8 mouse cellular contexts compared by ENCODE assay signal in genomic region chr6:135026232-135026631, GRCm38 (mm10). TPM values are rescaled to one million over a fixed set of nuclear protein-coding genes. Genes with fewer than 3 reads are reported as not detected.
DNase-seq lines count a peak whose midpoint lies in the region; ATAC-seq lines count a peak whose summit lies in the region.

No protein-coding gene starts in this region.

- WGBS in liver, embryonic 11.5 days: 10% methylated on average over 3 of the region's 3 CpGs
- WGBS in embryonic facial prominence, embryonic 14.5 days: 9% methylated on average over 3 of the region's 3 CpGs
- 11% methylated on average over 3 of the region's 3 CpGs for WGBS in kidney, embryonic 16.5 days

- no peak overlapping the region for H3K27ac ChIP-seq in liver, embryonic 11.5 days (ENCODE audit: low read depth, low read length)
- no peak overlapping the region for H3K27ac ChIP-seq in embryonic facial prominence, embryonic 14.5 days (replicated peaks; ENCODE audit: low read depth, low read length)
- H3K27ac ChIP-seq in kidney, embryonic 16.5 days (ENCODE audit: low read length): no peak overlapping the region

- H3K27me3 ChIP-seq in liver, embryonic 11.5 days (replicated peaks; ENCODE audit: control insufficient read depth, insufficient read depth, low read length): no peaks in the 10 kb centered on the region
- no peaks in the 10 kb centered on the region for H3K27me3 ChIP-seq in embryonic facial prominence, embryonic 14.5 days (replicated peaks; ENCODE audit: control insufficient read depth, insufficient read depth, low read length)
- no peaks in the 10 kb centered on the region for H3K27me3 ChIP-seq in kidney, embryonic 16.5 days (ENCODE audit: insufficient read depth, low read length)

- H3K4me2 ChIP-seq in liver, embryonic 11.5 days: no peak overlapping the region
- H3K4me2 ChIP-seq in embryonic facial prominence, embryonic 14.5 days (ENCODE audit: low read depth, low read length): no peak overlapping the region
- H3K4me2 ChIP-seq in kidney, embryonic 16.5 days (replicated peaks; ENCODE audit: low read depth, low read length): no peak overlapping the region

- H3K9ac ChIP-seq in liver, embryonic 11.5 days (ENCODE audit: low read depth, low read length): no peak overlapping the region
- no peak overlapping the region for H3K9ac ChIP-seq in embryonic facial prominence, embryonic 14.5 days (ENCODE audit: low read depth, low read length)
- no peak overlapping the region for H3K9ac ChIP-seq in kidney, embryonic 16.5 days (replicated peaks; ENCODE audit: low read length)

- ATAC-seq in liver, embryonic 11.5 days (replicated peaks; ENCODE audit: low FRiP score): peak; percentile 45; the same call in 1 of the 2 replicates
- ATAC-seq in embryonic facial prominence, embryonic 14.5 days (ENCODE audit: low read depth): 0 out of 2 replicates have a peak, but pooled peaks have one; percentile 26
- ATAC-seq in kidney, embryonic 16.5 days (ENCODE audit: low FRiP score, low TSS enrichment): 0 out of 2 replicates have a peak, but pooled peaks have one; percentile 12

- DNase-seq in adrenal gland, postnatal 36 days: peak; percentile 14 to 33
- DNase-seq in adrenal gland, adult 8-10 months: no peak
- DNase-seq in liver, embryonic 11.5 days (ENCODE audit: low spot score): no peak
- DNase-seq in liver: no peak
- DNase-seq in embryonic facial prominence, embryonic 14.5 days (ENCODE audit: low spot score): peak; percentile 38
- DNase-seq in mesoderm, embryonic 11.5 days (ENCODE audit: low read depth, low spot score): peak; percentile 21
- DNase-seq in right cerebral cortex, postnatal 36 days (ENCODE audit: low spot score in 2 of 2): no peak

- H3K36me3 ChIP-seq in liver, embryonic 11.5 days (ENCODE audit: control insufficient read depth, insufficient read depth, low read length): peaks cover 23% of the 10 kb centered on the region; the same call in 1 of the 2 replicates
- H3K36me3 ChIP-seq in embryonic facial prominence, embryonic 14.5 days (ENCODE audit: control insufficient read depth, insufficient read depth, low read length): peaks cover 32% of the 10 kb centered on the region
- peaks cover 31% of the 10 kb centered on the region for H3K36me3 ChIP-seq in kidney, embryonic 16.5 days (ENCODE audit: insufficient read depth, low read length)

- H3K4me1 ChIP-seq in liver, embryonic 11.5 days (replicated peaks; ENCODE audit: control insufficient read depth, insufficient read depth, low read length): no peaks in the 10 kb centered on the region
- H3K4me1 ChIP-seq in embryonic facial prominence, embryonic 14.5 days (ENCODE audit: control insufficient read depth, insufficient read depth, low read length): no peaks in the 10 kb centered on the region
- peaks cover 2% of the 10 kb centered on the region; the same call in 1 of the 2 replicates for H3K4me1 ChIP-seq in kidney, embryonic 16.5 days (ENCODE audit: insufficient read depth, low read length)

- no peak overlapping the region for H3K4me3 ChIP-seq in liver, embryonic 11.5 days (ENCODE audit: low read depth, low read length)
- no peak overlapping the region for H3K4me3 ChIP-seq in embryonic facial prominence, embryonic 14.5 days (ENCODE audit: low read depth, low read length)
- H3K4me3 ChIP-seq in kidney, embryonic 16.5 days (ENCODE audit: low read length): no peak overlapping the region

- no peaks in the 10 kb centered on the region for H3K9me3 ChIP-seq in liver, embryonic 11.5 days (ENCODE audit: control insufficient read depth, low read length)
- H3K9me3 ChIP-seq in embryonic facial prominence, embryonic 14.5 days (ENCODE audit: control insufficient read depth, low read length): no peaks in the 10 kb centered on the region
- no peaks in the 10 kb centered on the region for H3K9me3 ChIP-seq in kidney, embryonic 16.5 days (ENCODE audit: low read length)

RNA-seq across cellular contexts. Expression of gene Ddx47, which starts 14.8 kb away (rescaled TPM):
- 10 to 100 TPM; 63.1 to 63.2 TPM for total RNA-seq in adrenal gland, postnatal 36 days (2021)
- total RNA-seq in adrenal gland, adult 8-10 months (2022): 10 to 100 TPM; 68.5 to 72.8 (median 72.4) TPM
- polyA plus RNA-seq in liver, embryonic 11.5 days (2014; fragmentation: Nextera tagmentation; extraction: Ambion mirVana): 134 and 142 TPM in 2 replicates
- 90.0 and 90.8 TPM in 2 replicates for polyA plus RNA-seq in embryonic facial prominence, embryonic 14.5 days (2014; fragmentation: Nextera tagmentation; extraction: Ambion mirVana)
- 126 TPM in 2 replicates for polyA plus RNA-seq in kidney, embryonic 16.5 days (2015; fragmentation: Nextera tagmentation; extraction: Ambion mirVana)

RNA-seq across cellular contexts. Expression of gene Gprc5a, which starts 39.2 kb away (rescaled TPM):
- 1 to 10 TPM in 1 of 2 experiments, under 1 TPM in 1; 0.72 to 1.1 TPM for total RNA-seq in adrenal gland, postnatal 36 days (2021)
- total RNA-seq in adrenal gland, adult 8-10 months (2022): under 1 TPM; 0.27 to 0.59 (median 0.41) TPM
- polyA plus RNA-seq in liver, embryonic 11.5 days (2014; fragmentation: Nextera tagmentation; extraction: Ambion mirVana): 0.80 and 1.4 TPM in 2 replicates
- 4.4 and 5.2 TPM in 2 replicates for polyA plus RNA-seq in embryonic facial prominence, embryonic 14.5 days (2014; fragmentation: Nextera tagmentation; extraction: Ambion mirVana)
- 14.3 and 16.7 TPM in 2 replicates for polyA plus RNA-seq in kidney, embryonic 16.5 days (2015; fragmentation: Nextera tagmentation; extraction: Ambion mirVana)

RNA-seq across cellular contexts. Expression of gene Apold1, which starts 44.7 kb away (rescaled TPM):
- total RNA-seq in adrenal gland, postnatal 36 days (2021): 1 to 10 TPM; 4.5 to 5.5 TPM
- 1 to 10 TPM; 1.8 to 8.8 (median 2.2) TPM for total RNA-seq in adrenal gland, adult 8-10 months (2022)
- polyA plus RNA-seq in liver, embryonic 11.5 days (2014; fragmentation: Nextera tagmentation; extraction: Ambion mirVana): 2.5 and 2.6 TPM in 2 replicates
- polyA plus RNA-seq in embryonic facial prominence, embryonic 14.5 days (2014; fragmentation: Nextera tagmentation; extraction: Ambion mirVana): 5.4 and 5.5 TPM in 2 replicates
- 3.7 and 4.4 TPM in 2 replicates for polyA plus RNA-seq in kidney, embryonic 16.5 days (2015; fragmentation: Nextera tagmentation; extraction: Ambion mirVana)

Comparison
In these comparisons a context has a peak if more than half of its experiments do, and no peak if none do; other contexts are left out.
1. DNase-seq: peak in adrenal gland, postnatal 36 days (2 of 2), embryonic facial prominence, embryonic 14.5 days (single experiment) and mesoderm, embryonic 11.5 days (single experiment); none in adrenal gland, adult 8-10 months (single experiment), liver, embryonic 11.5 days (single experiment), liver (single experiment) and right cerebral cortex, postnatal 36 days (0 of 2).
2. Peak in every context shown above with its lines, with median percentiles within 50 percentile points of each other: ATAC-seq.